Mouse (Mus musculus): ENCODE measurements around the gene Slc5a3.
"Not testable (repeated sequence)": the region's sequence is repeated elsewhere in the genome, so short reads cannot be mapped to it uniquely, and the experiment has no call there.

Gene Slc5a3

GRCm38 (mm10) chr16:92061586-92061985 lies 3.5 kb downstream of the Slc5a3 start:
- DNase-seq (ENCODE audit: extremely low read depth, insufficient read length, low spot score), result no peak

GRCm38 (mm10) chr16:92062832-92063231 lies 4.7 kb downstream of the Slc5a3 start:
- no peak for DNase-seq (ENCODE audit: extremely low read depth, insufficient read length, low spot score)

GRCm38 (mm10) chr16:92064801-92065200 lies 6.7 kb downstream of the Slc5a3 start:
- no peak for DNase-seq (ENCODE audit: extremely low read depth, insufficient read length, low spot score)

- DNase-seq (ENCODE audit: extremely low read depth, insufficient read length, low spot score), result no peak
These were observed 12.2 kb downstream of the Slc5a3 start for GRCm38 (mm10) chr16:92070338-92070737.

- no peak for DNase-seq (ENCODE audit: extremely low read depth, insufficient read length, low spot score)
These were observed 18.7 kb downstream of the Slc5a3 start for GRCm38 (mm10) chr16:92076797-92077196.

- DNase-seq (ENCODE audit: extremely low read depth, insufficient read length, low spot score), result no peak
These were observed 25.8 kb downstream of the Slc5a3 start for GRCm38 (mm10) chr16:92083771-92084453.

- DNase-seq (ENCODE audit: extremely low read depth, insufficient read length, low spot score), result no peak
These were observed 31.1 kb downstream of the Slc5a3 start for GRCm38 (mm10) chr16:92089225-92089624.

GRCm38 (mm10) chr16:92091876-92092275 lies 33.8 kb downstream of the Slc5a3 start:
- no peak for DNase-seq (ENCODE audit: extremely low read depth, insufficient read length, low spot score)

GRCm38 (mm10) chr16:92098351-92099051 lies 40.4 kb downstream of the Slc5a3 start:
- no peak for DNase-seq (ENCODE audit: extremely low read depth, insufficient read length, low spot score)

GRCm38 (mm10) chr16:92099598-92099997 lies 41.5 kb downstream of the Slc5a3 start:
- no peak for DNase-seq (ENCODE audit: extremely low read depth, insufficient read length, low spot score)

GRCm38 (mm10) chr16:92100111-92100510 lies 42.0 kb downstream of the Slc5a3 start:
- DNase-seq (ENCODE audit: extremely low read depth, insufficient read length, low spot score), result no peak

- no peak for DNase-seq (ENCODE audit: extremely low read depth, insufficient read length, low spot score)
These were observed 44.0 kb downstream of the Slc5a3 start for GRCm38 (mm10) chr16:92102115-92102514.

GRCm38 (mm10) chr16:92102931-92103330 lies 44.8 kb downstream of the Slc5a3 start:
- DNase-seq (ENCODE audit: extremely low read depth, insufficient read length, low spot score), result not testable (repeated sequence)

GRCm38 (mm10) chr16:92103572-92104331 lies 45.6 kb downstream of the Slc5a3 start:
- DNase-seq (ENCODE audit: extremely low read depth, insufficient read length, low spot score), result peak; percentile 25

GRCm38 (mm10) chr16:92104332-92104590 lies 46.1 kb downstream of the Slc5a3 start:
- DNase-seq (ENCODE audit: extremely low read depth, insufficient read length, low spot score), result no peak

GRCm38 (mm10) chr16:92104951-92105350 lies 46.8 kb downstream of the Slc5a3 start:
- DNase-seq (ENCODE audit: extremely low read depth, insufficient read length, low spot score), result no peak

GRCm38 (mm10) chr16:92105631-92106030 lies 47.5 kb downstream of the Slc5a3 start:
- DNase-seq (ENCODE audit: extremely low read depth, insufficient read length, low spot score), result peak; percentile 70

- DNase-seq (ENCODE audit: extremely low read depth, insufficient read length, low spot score), result no peak
These were observed 49.2 kb downstream of the Slc5a3 start for GRCm38 (mm10) chr16:92107346-92107745.

GRCm38 (mm10) chr16:92114706-92115241 lies 56.7 kb downstream of the Slc5a3 start:
- no peak for DNase-seq (ENCODE audit: extremely low read depth, insufficient read length, low spot score)

- DNase-seq (ENCODE audit: extremely low read depth, insufficient read length, low spot score), result no peak
These were observed 57.7 kb downstream of the Slc5a3 start for GRCm38 (mm10) chr16:92115611-92116421.
